Mouse (Mus musculus) common myeloid progenitor, adult 5-6 weeks (primary cell): ENCODE results near the gene Xxylt1. TPM values are rescaled to one million over a fixed set of nuclear protein-coding genes. Genes with fewer than 3 reads are reported as not detected.

Source experiments
- ATAC-seq: replicated peaks from 2 replicates; pipeline ENCODE4 v1.8.0; 2016; ENCODE audit warnings: low read depth, mild to moderate bottlenecking, moderate TSS enrichment, inconsistent platforms; ENCODE audit not compliant: poor library complexity, severe bottlenecking
- total RNA-seq: library from RNA; stranded (forward); fragments of 200-1000, 187-1606 nt; gene quantifications from 2 replicates; pipeline ENCODE4 v1.2.3, GENCODE M21; 2017

Xxylt1 gene
- total RNA-seq, 1 experiment from 2014 or later: 10.3 TPM

GRCm38 (mm10) chr16:31062918-31063317 is 18.3 kb downstream of the Xxylt1 start:
- no peak for ATAC-seq

GRCm38 (mm10) chr16:31061246-31061880 is 19.9 kb downstream of the Xxylt1 start:
- no peak for ATAC-seq

GRCm38 (mm10) chr16:31060714-31061113 is 20.5 kb downstream of the Xxylt1 start:
- no peak for ATAC-seq

- ATAC-seq: no peak
Observed at GRCm38 (mm10) chr16:31060226-31060625, 21.0 kb downstream of the Xxylt1 start.

GRCm38 (mm10) chr16:31059730-31060129 is 21.5 kb downstream of the Xxylt1 start:
- ATAC-seq: no peak

GRCm38 (mm10) chr16:31052812-31053211 is 28.4 kb downstream of the Xxylt1 start:
- ATAC-seq: no peak

- ATAC-seq: no peak
Observed at GRCm38 (mm10) chr16:31052177-31052726, 29.0 kb downstream of the Xxylt1 start.

GRCm38 (mm10) chr16:31050701-31051100 is 30.5 kb downstream of the Xxylt1 start:
- no peak for ATAC-seq

GRCm38 (mm10) chr16:31048194-31048593 is 33.0 kb downstream of the Xxylt1 start:
- no peak for ATAC-seq

- ATAC-seq: no peak
Observed at GRCm38 (mm10) chr16:31047186-31047898, 33.9 kb downstream of the Xxylt1 start.

- ATAC-seq: peak; percentile 90
Observed at GRCm38 (mm10) chr16:31046217-31046659, 35.0 kb downstream of the Xxylt1 start.

GRCm38 (mm10) chr16:31045211-31045610 is 36.0 kb downstream of the Xxylt1 start:
- ATAC-seq: no peak

GRCm38 (mm10) chr16:31043136-31043535 is 38.1 kb downstream of the Xxylt1 start:
- no peak for ATAC-seq

- no peak for ATAC-seq
Observed at GRCm38 (mm10) chr16:31041566-31041965, 39.7 kb downstream of the Xxylt1 start.

- no peak for ATAC-seq
Observed at GRCm38 (mm10) chr16:31039803-31040459, 41.3 kb downstream of the Xxylt1 start.

- ATAC-seq: no peak
Observed at GRCm38 (mm10) chr16:31037431-31037830, 43.8 kb downstream of the Xxylt1 start.

- ATAC-seq: no peak
Observed at GRCm38 (mm10) chr16:31035651-31036245, 45.5 kb downstream of the Xxylt1 start.

GRCm38 (mm10) chr16:31035235-31035634 is 46.0 kb downstream of the Xxylt1 start:
- peak; percentile 76 for ATAC-seq

GRCm38 (mm10) chr16:31034051-31034450 is 47.2 kb downstream of the Xxylt1 start:
- ATAC-seq: no peak

- peak; percentile 73 for ATAC-seq
Observed at GRCm38 (mm10) chr16:31029739-31030485, 51.3 kb downstream of the Xxylt1 start.
